Mouse (Mus musculus) hindbrain, postnatal 0 days (tissue): ENCODE results near the gene Vat1. TPM values are rescaled to one million over a fixed set of nuclear protein-coding genes. Genes with fewer than 3 reads are reported as not detected.
"Not testable (repeated sequence)": the region's sequence is repeated elsewhere in the genome, so short reads cannot be mapped to it uniquely, and the experiment has no call there.

Experiments used
- ATAC-seq: fragments of 200-750 bp; cut with Nextera tagmentation; 2 replicates; pipeline ENCODE4 v1.8.0; 2017; ENCODE audit warnings: mild to moderate bottlenecking, moderate TSS enrichment, moderate library complexity
- DNase-seq: peaks from one replicate; pipeline ENCODE4 v3.0.0-alpha.2; 2015; ENCODE audit warnings: low spot score
- H3K27ac ChIP-seq: fragments of 300-500 bp; sonication (generic); 2 replicates; pipeline ENCODE4 v1.5.1; 2014; ENCODE audit warnings: mild to moderate bottlenecking
- H3K27me3 ChIP-seq: fragments of 300-500 bp; sonication (generic); 2 replicates; pipeline ENCODE4 v1.6.1; 2014; ENCODE audit warnings: low read length, mixed read lengths; ENCODE audit not compliant: insufficient read depth
- H3K36me3 ChIP-seq: fragments of 300-500 bp; sonication (generic); 2 replicates; pipeline ENCODE4 v1.6.1; 2014; ENCODE audit warnings: low read length, mixed read lengths; ENCODE audit not compliant: insufficient read depth
- H3K4me1 ChIP-seq: fragments of 300-500 bp; sonication (generic); 2 replicates; pipeline ENCODE4 v1.6.1; 2014; ENCODE audit warnings: antibody characterized with exemption, low read length, mixed read lengths; ENCODE audit not compliant: insufficient read depth
- H3K4me2 ChIP-seq: fragments of 300-500 bp; sonication (generic); 2 replicates; pipeline ENCODE4 v1.6.1; 2014; ENCODE audit warnings: low read depth, mild to moderate bottlenecking, low read length, moderate library complexity, mixed read lengths
- H3K4me3 ChIP-seq: fragments of 300-500 bp; sonication (generic); 2 replicates; pipeline ENCODE4 v1.5.1; 2014; ENCODE audit warnings: low read length
- H3K9ac ChIP-seq: fragments of 300-500 bp; sonication (generic); replicated peaks from 2 replicates; pipeline ENCODE4 v1.6.1; 2014; ENCODE audit warnings: mild to moderate bottlenecking, low read length, moderate library complexity, mixed read lengths
- H3K9me3 ChIP-seq: fragments of 300-500 bp; sonication (generic); 2 replicates; pipeline ENCODE4 v1.6.1; 2016; ENCODE audit warnings: low read length, mixed read lengths
- CTCF ChIP-seq: IDR thresholded peaks from 2 replicates; pipeline ENCODE4 v1.5.1; 2016; ENCODE audit warnings: antibody characterized with exemption, control low read depth, low read depth
- WGBS: fragments of 180-500 bp; shearing (Covaris S2); extraction: QIAGEN DNeasy Blood & Tissue Kit; methylation state at CpG from one replicate; pipeline ENCODE4 v1.1.7; 2014; 5-methylcytosine and 5-hydroxymethylcytosine counted together
- polyA plus RNA-seq: library from polyadenylated mRNA; unstranded; fragments of >200 nt; fragmentation: Nextera tagmentation; extraction: Ambion mirVana; gene quantifications from 2 replicates; pipeline ENCODE4 v1.2.1, GENCODE M21; 2015
- total RNA-seq: library from RNA; depleted of rRNA; stranded (reverse); fragments of >200 nt; gene quantifications from 2 replicates; pipeline ENCODE4 v1.2.3, GENCODE M21; 2014

The Vat1 gene
- total and polyA plus RNA-seq, 2 experiments from 2014 or later, result 114 to 290 TPM

DNA sequence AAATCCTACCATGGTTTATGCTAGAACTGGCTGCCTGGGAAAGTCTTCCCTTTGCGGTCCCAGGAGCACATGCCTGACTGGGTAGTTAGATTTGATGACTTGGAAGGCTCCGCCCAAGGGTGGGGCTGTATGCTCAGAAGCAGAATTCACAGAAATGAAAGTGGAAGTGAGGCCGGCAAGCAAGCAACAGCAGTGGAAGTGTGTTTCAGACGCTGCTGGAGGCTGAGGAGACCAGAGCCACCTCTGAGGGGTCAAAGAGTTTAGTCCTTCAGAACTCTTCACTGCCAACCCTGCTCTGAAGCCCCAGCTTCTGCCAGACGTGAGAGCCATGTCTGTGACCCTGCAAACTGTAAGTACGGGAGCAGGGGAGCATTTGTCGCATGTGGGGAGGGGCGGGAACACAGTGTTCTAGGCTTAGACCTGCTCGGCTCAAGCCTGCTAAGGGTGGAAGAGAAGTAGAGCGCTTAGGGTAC, 17.7 kb downstream of the Vat1 start, which contains the start of gene Ifi35:
TSS of gene Ifi35 (plus strand) at position 134 of the 473 bp plus-strand sequence.
- no peak for ATAC-seq
- WGBS, result 38% methylated on average over 10 of the region's 10 CpGs
- no peaks in the 10 kb centered on the region for H3K9me3 ChIP-seq
- H3K27me3 ChIP-seq, result no peaks in the 10 kb centered on the region
- H3K9ac ChIP-seq, result peak within 1 kb of the TSS; percentile 18; the same call in 1 of the 2 replicates
- no peak for DNase-seq
- TF ChIP-seq CTCF, result no peak
- no peak within 1 kb of the TSS for H3K27ac ChIP-seq
- no peaks in the 10 kb centered on the region for H3K4me1 ChIP-seq
- peak within 1 kb of the TSS; percentile 18; the same call in 1 of the 2 replicates for H3K4me3 ChIP-seq
- H3K36me3 ChIP-seq, result peaks cover 18% of the 10 kb centered on the region
- peak within 1 kb of the TSS; percentile 35 for H3K4me2 ChIP-seq

DNA sequence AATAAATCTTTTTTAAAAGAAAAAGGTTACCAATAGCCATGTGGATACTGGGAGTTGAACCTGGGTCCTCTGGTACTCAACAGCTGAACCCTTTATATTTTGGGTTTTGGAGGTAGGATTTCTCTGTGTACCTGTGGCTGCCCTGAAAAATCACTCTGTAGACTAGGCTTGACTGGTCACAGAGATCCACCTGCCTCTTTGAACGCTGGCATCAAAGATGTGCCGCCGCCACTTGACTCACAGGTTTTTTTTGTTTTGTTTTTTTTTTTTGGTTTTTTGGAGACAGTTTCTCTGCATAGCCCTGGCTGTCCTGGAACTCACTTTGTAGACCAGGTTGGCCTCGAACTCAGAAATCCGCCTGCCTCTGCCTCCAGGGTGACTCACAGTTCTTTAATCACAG, 18.2 kb downstream of the Vat1 start:
- H3K9ac ChIP-seq, result no peak overlapping the region
- peaks cover 18% of the 10 kb centered on the region for H3K36me3 ChIP-seq
- no peak for ATAC-seq
- WGBS, result 91% methylated on average over 5 of the region's 5 CpGs
- no peaks in the 10 kb centered on the region for H3K4me1 ChIP-seq
- no peak for TF ChIP-seq CTCF
- no peak overlapping the region for H3K4me2 ChIP-seq
- H3K27me3 ChIP-seq, result no peaks in the 10 kb centered on the region
- H3K27ac ChIP-seq, result no peak overlapping the region
- no peak overlapping the region for H3K4me3 ChIP-seq
- no peaks in the 10 kb centered on the region for H3K9me3 ChIP-seq
- DNase-seq, result no peak

DNA sequence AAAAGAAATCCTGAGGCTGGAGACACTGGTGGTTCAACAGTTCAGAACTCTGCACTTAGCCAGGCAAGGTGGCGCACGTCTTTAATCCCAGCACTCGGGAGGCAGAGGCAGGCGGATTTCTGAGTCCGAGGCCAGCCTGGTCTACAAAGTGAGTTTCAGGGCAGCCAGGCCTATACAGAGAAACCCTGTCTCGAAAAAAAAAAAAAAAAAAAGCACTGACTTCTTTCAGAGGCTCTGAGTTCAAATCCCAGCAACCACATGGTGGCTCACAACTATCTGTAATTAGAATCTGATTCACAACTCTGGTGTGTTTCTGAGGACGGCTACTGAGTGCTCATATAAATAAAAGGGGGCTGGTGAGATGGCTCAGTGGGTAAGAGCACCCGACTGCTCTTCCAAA, 19.2 kb downstream of the Vat1 start:
- 91% methylated on average over 8 of the region's 8 CpGs for WGBS
- peaks cover 18% of the 10 kb centered on the region for H3K36me3 ChIP-seq
- H3K4me2 ChIP-seq, H3K27me3 ChIP-seq, H3K27ac ChIP-seq, H3K9ac ChIP-seq, H3K4me1 ChIP-seq, H3K4me3 ChIP-seq, DNase-seq, H3K9me3 ChIP-seq, ATAC-seq: not testable (repeated sequence)

DNA sequence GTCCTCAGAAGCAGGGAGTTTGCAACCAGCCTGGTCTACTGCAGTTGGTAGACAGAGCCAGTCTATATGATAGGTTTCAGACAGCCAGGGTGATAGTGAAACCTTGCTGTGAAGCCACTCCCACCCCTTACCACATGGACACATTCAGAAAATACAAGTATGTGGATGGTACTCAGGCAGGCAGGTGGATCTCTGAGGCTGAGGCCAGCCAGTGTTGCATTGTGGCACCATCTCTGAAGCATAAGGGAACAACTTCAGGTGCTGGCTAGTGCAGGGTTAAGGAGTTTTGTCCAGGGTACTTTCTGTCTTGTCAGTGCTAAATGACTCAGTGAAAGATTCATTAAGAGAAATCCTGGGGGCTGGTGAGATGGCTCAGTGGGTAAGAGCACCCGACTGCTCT, 19.7 kb downstream of the Vat1 start:
- Histone ChIP-seq H3K4me1 (no peaks in the 10 kb centered on the region), H3K9me3 (no peaks in the 10 kb centered on the region), H3K9ac (no peak overlapping the region), H3K4me2 (no peak overlapping the region), H3K27me3 (no peaks in the 10 kb centered on the region), H3K27ac (no peak overlapping the region), H3K4me3 (no peak overlapping the region), H3K36me3 (peaks cover 18% of the 10 kb centered on the region)
- no peak for TF ChIP-seq CTCF
- no peak for DNase-seq
- no peak for ATAC-seq
- WGBS, result 71% methylated on average over 1 of the region's 1 CpGs

DNA sequence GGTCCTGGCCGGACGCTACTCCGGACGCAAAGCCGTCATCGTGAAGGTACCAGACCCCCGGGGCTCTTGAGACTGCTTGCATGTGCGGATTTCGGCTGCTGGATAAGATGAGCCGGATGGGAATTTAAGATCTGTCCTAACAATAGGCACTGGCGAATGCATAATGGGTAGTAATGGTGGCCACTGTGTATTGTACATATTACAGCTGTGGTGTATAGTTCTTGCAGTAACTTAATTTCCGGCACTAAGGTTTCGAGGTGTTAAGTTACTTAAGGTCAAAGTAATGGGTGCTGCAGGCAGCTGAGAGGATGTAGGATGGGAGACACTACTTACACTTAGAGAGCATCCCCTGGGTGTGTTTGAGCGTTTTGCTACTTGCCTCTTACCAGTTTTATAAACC, 23.3 kb downstream of the Vat1 start:
- ATAC-seq, result no peak

DNA sequence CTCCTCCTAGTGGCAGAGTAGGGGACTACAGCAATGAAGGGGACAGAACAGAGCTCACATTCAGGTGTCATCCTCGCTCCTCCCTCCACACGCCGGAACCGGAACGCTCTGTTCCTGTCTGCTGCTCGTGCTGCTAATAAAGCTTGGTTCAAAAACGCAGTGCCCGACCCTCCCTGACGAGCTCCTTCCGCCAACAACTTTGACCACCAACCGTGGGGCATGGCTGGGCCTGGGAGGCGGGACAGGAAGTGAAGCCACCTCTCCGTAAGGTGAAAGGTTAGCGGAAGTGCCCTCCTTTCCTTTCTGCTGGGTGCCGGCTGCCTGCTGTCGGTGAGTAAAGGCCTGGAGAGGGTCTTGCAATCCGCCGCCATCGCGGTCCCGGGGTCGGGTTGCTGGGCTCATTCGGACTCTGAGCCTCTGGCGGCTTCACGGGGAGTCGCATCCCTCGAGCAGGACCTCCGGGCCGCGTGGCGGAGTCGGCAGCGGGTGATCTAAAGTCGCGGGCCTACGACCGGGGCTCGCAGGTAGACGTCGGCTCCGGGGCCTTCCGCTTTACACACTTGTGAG, 23.8 kb downstream of the Vat1 start, which contains the start of gene Rpl27:
TSS of gene Rpl27 (plus strand) at position 172 of the 567 bp plus-strand sequence.
- under 1% methylated on average over 42 of the region's 42 CpGs for WGBS
- peak within 1 kb of the TSS; percentile 79 for H3K4me3 ChIP-seq
- peak; percentile 93 for TF ChIP-seq CTCF

More for the DNA sequence above, 23.3 kb downstream of the Vat1 start:
- peak overlapping the region; percentile 85 for H3K4me2 ChIP-seq
- TF ChIP-seq CTCF, result no peak
- peak overlapping the region; percentile 95 for H3K27ac ChIP-seq
- H3K27me3 ChIP-seq, result no peaks in the 10 kb centered on the region
- H3K9ac ChIP-seq, result peak overlapping the region; percentile 95
- H3K36me3 ChIP-seq, result peaks cover 18% of the 10 kb centered on the region
- peak overlapping the region; percentile 79 for H3K4me3 ChIP-seq
- peak; percentile 51 for DNase-seq
- WGBS, result 0% methylated on average over 14 of the region's 14 CpGs
- no peaks in the 10 kb centered on the region for H3K9me3 ChIP-seq
- no peaks in the 10 kb centered on the region for H3K4me1 ChIP-seq

DNA sequence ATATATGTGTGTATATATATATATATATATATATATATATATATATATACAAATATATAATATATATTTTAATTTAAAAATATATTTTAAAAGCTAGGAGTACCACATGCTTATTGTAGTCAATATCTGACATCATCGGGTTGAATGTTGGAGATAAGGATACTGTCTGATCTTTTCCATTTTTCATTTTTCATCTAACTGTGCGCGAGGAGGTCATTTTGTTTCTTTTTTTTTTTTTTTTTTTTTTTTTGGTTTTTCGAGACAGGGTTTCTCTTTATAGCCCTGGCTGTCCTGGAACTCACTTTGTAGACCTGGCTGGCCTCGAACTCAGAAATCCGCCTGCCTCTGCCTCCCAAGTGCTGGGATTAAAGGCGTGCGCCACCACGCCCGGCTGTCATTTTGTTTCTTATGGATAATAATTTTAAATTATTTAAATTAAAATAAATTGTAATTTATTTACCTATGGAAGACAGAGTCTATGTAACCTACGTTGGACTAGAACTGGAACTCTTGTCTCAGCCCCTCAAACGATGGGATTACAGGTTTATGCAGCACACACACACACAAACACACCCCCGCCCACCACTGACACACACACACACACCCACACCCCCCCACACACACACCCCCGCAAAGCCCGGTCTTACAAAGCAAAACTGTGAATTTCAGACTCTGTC, 24.4 kb downstream of the Vat1 start:
- not testable (repeated sequence) for H3K4me1 ChIP-seq, DNase-seq, H3K27ac ChIP-seq, ATAC-seq, H3K9me3 ChIP-seq, H3K27me3 ChIP-seq, H3K9ac ChIP-seq
- peaks cover 18% of the 10 kb centered on the region for H3K36me3 ChIP-seq
- H3K4me2 ChIP-seq, result peak overlapping the region; percentile 40; the same call in 1 of the 2 replicates
- H3K4me3 ChIP-seq, result peak overlapping the region; percentile 79; the same call in 1 of the 2 replicates
- WGBS, result 37% methylated on average over 15 of the region's 15 CpGs

More for the DNA sequence above, 23.8 kb downstream of the Vat1 start, which contains the start of gene Rpl27:
- DNase-seq (peak; percentile 99), ATAC-seq (peak; percentile 98)
- peak within 1 kb of the TSS; percentile 95 for H3K27ac ChIP-seq
- no peaks in the 10 kb centered on the region for H3K27me3 ChIP-seq
- peak within 1 kb of the TSS; percentile 85 for H3K4me2 ChIP-seq
- peak within 1 kb of the TSS; percentile 95 for H3K9ac ChIP-seq
- H3K36me3 ChIP-seq, result peaks cover 18% of the 10 kb centered on the region
- no peaks in the 10 kb centered on the region for H3K9me3 ChIP-seq
- no peaks in the 10 kb centered on the region for H3K4me1 ChIP-seq

DNA sequence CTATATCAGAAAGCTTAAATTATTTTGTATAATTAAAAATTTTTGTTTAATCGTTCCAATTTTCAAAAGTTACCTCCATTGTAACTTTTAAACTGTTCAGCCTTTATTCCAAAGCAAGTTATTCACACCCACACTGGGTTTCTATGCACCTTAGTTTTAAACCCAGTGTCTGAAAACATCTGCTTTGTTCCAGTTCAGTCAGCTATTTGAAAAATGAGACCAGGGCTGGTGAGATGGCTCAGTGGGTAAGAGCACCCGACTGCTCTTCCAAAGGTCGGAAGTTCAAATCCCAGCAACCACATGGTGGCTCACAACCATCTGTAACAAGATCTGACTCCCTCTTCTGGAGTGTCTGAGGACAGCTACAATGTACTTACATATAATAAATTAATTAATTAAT, 28.0 kb downstream of the Vat1 start:
- not testable (repeated sequence) for H3K4me1 ChIP-seq, H3K9ac ChIP-seq, H3K27ac ChIP-seq, DNase-seq, ATAC-seq, H3K27me3 ChIP-seq, H3K4me2 ChIP-seq, H3K9me3 ChIP-seq, H3K4me3 ChIP-seq
- WGBS, result 58% methylated on average over 3 of the region's 3 CpGs
- peaks cover 18% of the 10 kb centered on the region for H3K36me3 ChIP-seq
